Mouse (Mus musculus) midbrain, embryonic 10.5 days (tissue): ENCODE results near the gene Prr14. TPM values are rescaled to one million over a fixed set of nuclear protein-coding genes. Genes with fewer than 3 reads are reported as not detected.
A peak's percentile ranks its signal among the peaks of the same experiment; 100 is the strongest.
"Not testable (repeated sequence)": the region's sequence is repeated elsewhere in the genome, so short reads cannot be mapped to it uniquely, and the experiment has no call there.

Experiments
- DNase-seq: peaks from one replicate; pipeline ENCODE4 v3.0.0-alpha.2; 2017; ENCODE audit warnings: low spot score
- H3K27ac ChIP-seq: fragments of 300-500 bp; sonication (generic); replicated peaks from 2 replicates; pipeline ENCODE4 v1.5.1; 2016; ENCODE audit warnings: mild to moderate bottlenecking
- H3K27me3 ChIP-seq: fragments of 300-500 bp; sonication (generic); 2 replicates; pipeline ENCODE4 v1.6.1; 2016; ENCODE audit warnings: low read depth, mild to moderate bottlenecking; ENCODE audit not compliant: poor library complexity, severe bottlenecking
- H3K36me3 ChIP-seq: fragments of 300-500 bp; sonication (generic); 2 replicates; pipeline ENCODE4 v1.6.1; 2016; ENCODE audit warnings: mild to moderate bottlenecking, moderate library complexity
- H3K4me1 ChIP-seq: fragments of 300-500 bp; sonication (generic); 2 replicates; pipeline ENCODE4 v1.6.1; 2016
- H3K4me3 ChIP-seq: fragments of 300-500 bp; sonication (generic); 2 replicates; pipeline ENCODE4 v1.5.1; 2016; ENCODE audit warnings: mild to moderate bottlenecking, moderate library complexity
- H3K9me3 ChIP-seq: fragments of 300-500 bp; sonication (generic); replicated peaks from 2 replicates; pipeline ENCODE4 v1.6.1; 2016; ENCODE audit warnings: mild to moderate bottlenecking
- WGBS: fragments of 180-500 bp; shearing (Covaris S2); methylation state at CpG from one replicate; pipeline ENCODE4 v1.1.7; 2016; 5-methylcytosine and 5-hydroxymethylcytosine counted together
- polyA plus RNA-seq: library from polyadenylated mRNA; unstranded; fragments of >200 nt; fragmentation: Nextera tagmentation; extraction: Ambion mirVana; gene quantifications from 2 replicates; pipeline ENCODE4 v1.2.1, GENCODE M21; 2016

Gene Prr14
- polyA plus RNA-seq, 1 experiment from 2014 or later: 56.0 TPM

DNA sequence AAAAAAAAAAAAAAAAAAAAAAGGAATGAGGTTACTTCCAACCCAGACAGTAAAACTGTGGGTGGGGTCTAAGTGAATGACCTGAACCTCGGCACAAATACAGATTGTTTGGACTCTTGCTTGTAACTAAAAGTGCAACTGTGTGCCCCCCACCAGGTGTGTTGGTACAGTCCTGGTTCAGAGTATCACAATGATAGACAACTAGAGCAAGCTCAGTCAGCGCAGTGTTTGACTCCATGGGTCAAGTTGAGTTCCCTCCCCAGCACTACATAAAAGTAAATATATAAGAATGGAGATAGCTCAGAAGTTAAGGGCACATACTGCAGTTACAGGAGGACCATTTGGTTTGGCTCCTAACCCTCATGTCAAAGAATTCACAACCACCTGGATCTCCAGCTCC is 38.0 kb downstream of the Prr14 start:
- H3K27ac ChIP-seq: no peak overlapping the region
- no peak for DNase-seq
- 90% methylated on average over 2 of the region's 2 CpGs for WGBS
- no peaks in the 10 kb centered on the region for H3K27me3 ChIP-seq
- H3K4me1 ChIP-seq: no peaks in the 10 kb centered on the region
- H3K9me3 ChIP-seq: no peaks in the 10 kb centered on the region
- H3K4me3 ChIP-seq: no peak overlapping the region
- peaks cover 4% of the 10 kb centered on the region for H3K36me3 ChIP-seq

- H3K27me3 ChIP-seq: no peaks in the 10 kb centered on the region
- H3K4me3 ChIP-seq: no peak overlapping the region
- WGBS: 49% methylated on average over 3 of the region's 3 CpGs
- no peaks in the 10 kb centered on the region for H3K4me1 ChIP-seq
- no peak for DNase-seq
- H3K36me3 ChIP-seq: no peaks in the 10 kb centered on the region
- H3K27ac ChIP-seq: no peak overlapping the region
- H3K9me3 ChIP-seq: no peaks in the 10 kb centered on the region
These were observed 39.0 kb downstream of the Prr14 start for GRCm38 (mm10) chr7:127498407-127498806.

DNA sequence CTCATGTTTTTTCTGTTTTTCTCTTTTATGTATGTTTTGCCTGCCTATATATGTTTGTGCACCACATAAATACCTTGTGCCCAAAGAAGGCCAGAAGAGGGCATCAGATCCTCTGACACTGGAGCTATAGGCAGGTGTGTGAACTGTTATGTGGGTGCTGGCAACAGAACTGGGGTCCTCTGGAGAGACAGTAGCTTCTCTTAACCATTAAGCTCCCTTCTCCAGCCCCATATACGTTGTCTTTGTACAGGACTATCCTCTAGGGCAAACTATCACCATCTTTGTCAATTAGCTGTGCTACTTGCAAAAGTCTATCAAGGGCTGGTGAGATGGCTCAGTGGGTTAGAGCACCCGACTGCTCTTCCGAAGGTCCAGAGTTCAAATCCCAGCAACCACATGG is 48.9 kb downstream of the Prr14 start:
- H3K9me3 ChIP-seq: no peaks in the 10 kb centered on the region
- no peak for DNase-seq

DNA sequence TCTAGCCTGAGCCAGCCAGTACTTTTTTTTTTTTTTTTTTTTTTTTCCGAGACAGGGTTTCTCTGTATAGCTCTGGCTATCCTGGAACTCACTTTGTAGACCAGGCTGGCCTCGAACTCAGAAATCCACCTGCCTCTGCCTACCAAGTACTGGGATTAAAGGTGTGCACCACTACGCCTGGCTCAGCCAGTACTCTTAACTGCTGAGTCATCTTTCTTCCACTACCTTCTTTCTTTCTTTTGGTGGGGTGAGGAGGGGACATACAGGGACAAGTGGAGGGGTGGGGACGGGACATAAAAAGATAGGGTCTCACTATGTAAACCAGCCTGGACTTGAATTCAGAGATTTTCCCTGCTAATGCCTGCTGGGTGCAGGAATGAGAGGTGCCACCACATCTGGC is 50.4 kb downstream of the Prr14 start:
- not testable (repeated sequence) for DNase-seq, H3K27me3 ChIP-seq, H3K9me3 ChIP-seq, H3K27ac ChIP-seq, H3K4me3 ChIP-seq
- Histone ChIP-seq H3K4me1 (peaks cover 26% of the 10 kb centered on the region), H3K36me3 (peaks cover 17% of the 10 kb centered on the region)
- 92% methylated on average over 4 of the region's 4 CpGs for WGBS

More for the DNA sequence above, 48.9 kb downstream of the Prr14 start:
- Histone ChIP-seq H3K27me3 (no peaks in the 10 kb centered on the region), H3K27ac (no peak overlapping the region), H3K4me3 (no peak overlapping the region), H3K36me3 (peaks cover 3% of the 10 kb centered on the region; the same call in 1 of the 2 replicates), H3K4me1 (peaks cover 17% of the 10 kb centered on the region)
- WGBS: 96% methylated on average over 3 of the region's 3 CpGs

GRCm38 (mm10) chr7:127511241-127511640 is 51.8 kb downstream of the Prr14 start:
- no peak for DNase-seq
- 42% methylated on average over 8 of the region's 8 CpGs for WGBS
- peak overlapping the region; percentile 99 for H3K27ac ChIP-seq
- no peaks in the 10 kb centered on the region for H3K9me3 ChIP-seq
- H3K4me3 ChIP-seq: peak overlapping the region; percentile 88
- H3K4me1 ChIP-seq: peaks cover 26% of the 10 kb centered on the region
- H3K27me3 ChIP-seq: no peaks in the 10 kb centered on the region
- peaks cover 31% of the 10 kb centered on the region for H3K36me3 ChIP-seq

GRCm38 (mm10) chr7:127511808-127512230 is 52.4 kb downstream of the Prr14 start, which contains the start of gene Srcap:
Gene Srcap, plus strand, starts transcription at chr7:127511983.
- Histone ChIP-seq H3K27me3 (no peaks in the 10 kb centered on the region), H3K27ac (peak within 1 kb of the TSS; percentile 99), H3K4me3 (peak within 1 kb of the TSS; percentile 88), H3K9me3 (no peaks in the 10 kb centered on the region), H3K4me1 (peaks cover 26% of the 10 kb centered on the region), H3K36me3 (peaks cover 37% of the 10 kb centered on the region)
- peak; percentile 98 for DNase-seq
- WGBS: under 1% methylated on average over 37 of the region's 37 CpGs

GRCm38 (mm10) chr7:127512231-127513015 is 53.0 kb downstream of the Prr14 start:
- Histone ChIP-seq H3K36me3 (peaks cover 43% of the 10 kb centered on the region), H3K9me3 (no peaks in the 10 kb centered on the region), H3K27me3 (no peaks in the 10 kb centered on the region), H3K4me3 (peak overlapping the region; percentile 88), H3K27ac (peak overlapping the region; percentile 99), H3K4me1 (peaks cover 26% of the 10 kb centered on the region)
- peak; percentile 92 for DNase-seq
- under 1% methylated on average over 79 of the region's 93 CpGs for WGBS

GRCm38 (mm10) chr7:127513016-127513390 is 53.6 kb downstream of the Prr14 start:
- peaks cover 49% of the 10 kb centered on the region for H3K36me3 ChIP-seq
- 55% methylated on average over 8 of the region's 8 CpGs for WGBS

GRCm38 (mm10) chr7:127513781-127514180 is 54.4 kb downstream of the Prr14 start:
- DNase-seq: no peak
- H3K36me3 ChIP-seq: peaks cover 54% of the 10 kb centered on the region

More at GRCm38 (mm10) chr7:127513016-127513390, 53.6 kb downstream of the Prr14 start:
- H3K27me3 ChIP-seq: no peaks in the 10 kb centered on the region
- H3K4me3 ChIP-seq: peak overlapping the region; percentile 88
- DNase-seq: no peak
- no peaks in the 10 kb centered on the region for H3K9me3 ChIP-seq
- peaks cover 26% of the 10 kb centered on the region for H3K4me1 ChIP-seq
- peak overlapping the region; percentile 99 for H3K27ac ChIP-seq

GRCm38 (mm10) chr7:127515846-127516245 is 56.4 kb downstream of the Prr14 start:
- DNase-seq: no peak
- Histone ChIP-seq H3K4me3 (no peak overlapping the region), H3K27me3 (no peaks in the 10 kb centered on the region), H3K4me1 (peaks cover 26% of the 10 kb centered on the region), H3K27ac (no peak overlapping the region), H3K9me3 (no peaks in the 10 kb centered on the region), H3K36me3 (peaks cover 75% of the 10 kb centered on the region)
- WGBS: 92% methylated on average over 7 of the region's 7 CpGs

More at GRCm38 (mm10) chr7:127513781-127514180, 54.4 kb downstream of the Prr14 start:
- 90% methylated on average over 3 of the region's 3 CpGs for WGBS
- Histone ChIP-seq H3K27ac (no peak overlapping the region), H3K27me3 (no peaks in the 10 kb centered on the region), H3K4me3 (peak overlapping the region; percentile 88), H3K9me3 (no peaks in the 10 kb centered on the region), H3K4me1 (peaks cover 26% of the 10 kb centered on the region)

- H3K36me3 ChIP-seq: peaks cover 80% of the 10 kb centered on the region
- H3K27ac ChIP-seq: no peak overlapping the region
- WGBS: 95% methylated on average over 7 of the region's 7 CpGs
- peaks cover 22% of the 10 kb centered on the region for H3K4me1 ChIP-seq
- no peak overlapping the region for H3K4me3 ChIP-seq
- DNase-seq: no peak
- H3K9me3 ChIP-seq: no peaks in the 10 kb centered on the region
- no peaks in the 10 kb centered on the region for H3K27me3 ChIP-seq
These were observed 56.9 kb downstream of the Prr14 start for GRCm38 (mm10) chr7:127516344-127516743.

DNA sequence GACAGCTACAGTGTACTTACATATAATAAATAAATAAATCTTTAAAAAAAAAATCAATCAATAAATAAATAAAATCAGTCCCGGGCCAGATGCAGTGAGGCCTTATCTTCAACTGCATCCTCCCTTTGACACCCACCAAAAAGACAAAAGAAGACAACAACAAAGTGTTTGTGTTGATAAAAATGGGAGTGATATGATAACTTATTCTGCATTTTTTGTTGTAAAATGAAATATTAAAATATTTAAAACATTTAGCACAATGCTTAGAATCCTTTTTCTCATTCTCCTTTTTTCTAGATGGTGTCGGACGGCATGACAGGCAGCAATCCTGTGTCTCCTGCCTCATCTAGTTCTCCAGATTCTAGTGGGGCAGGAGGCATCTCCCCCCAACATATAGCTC is 59.9 kb downstream of the Prr14 start, which contains the start of gene Gm42715:
Gene Gm42715 (plus strand): TSS at position 301 of the 400 bp plus-strand sequence.
- H3K27me3 ChIP-seq: no peaks in the 10 kb centered on the region
- no peak within 1 kb of the TSS for H3K4me3 ChIP-seq
- WGBS: 98% methylated on average over 3 of the region's 3 CpGs
- peaks cover 100% of the 10 kb centered on the region for H3K36me3 ChIP-seq
- H3K9me3 ChIP-seq: no peaks in the 10 kb centered on the region
- H3K4me1 ChIP-seq: no peaks in the 10 kb centered on the region
- H3K27ac ChIP-seq: no peak within 1 kb of the TSS
- DNase-seq: no peak
